Mouse (Mus musculus) erythroblast, embryonic 14.5 days (primary cell): Measurements from ENCODE around the gene Itgb7. TPM values are rescaled to one million over a fixed set of nuclear protein-coding genes. Genes with fewer than 3 reads are reported as not detected.

Experiments
- H3K27me3 ChIP-seq: 2 replicates; pipeline ENCODE4 v1.6.1; 2012; ENCODE audit warnings: inconsistent platforms; ENCODE audit not compliant: control insufficient read depth
- H3K36me3 ChIP-seq: 2 replicates; pipeline ENCODE4 v1.6.1; 2012; ENCODE audit warnings: mild to moderate bottlenecking, inconsistent platforms; ENCODE audit not compliant: control insufficient read depth
- H3K4me1 ChIP-seq: 2 replicates; pipeline ENCODE4 v1.6.1; 2012; ENCODE audit warnings: inconsistent platforms; ENCODE audit not compliant: control insufficient read depth
- H3K4me3 ChIP-seq: replicated peaks from 2 replicates; pipeline ENCODE3; 2012; ENCODE audit warnings: moderate library complexity, mild to moderate bottlenecking, inconsistent platforms
- H3K9me3 ChIP-seq: 2 replicates; pipeline ENCODE4 v1.6.1; 2012; ENCODE audit warnings: low read length, inconsistent platforms, mixed read lengths; ENCODE audit not compliant: control insufficient read depth
- GATA1 ChIP-seq: IDR thresholded peaks from 2 replicates; pipeline ENCODE4 v1.6.1; 2012; ENCODE audit warnings: low read length, inconsistent platforms, mixed read lengths
- TAL1 ChIP-seq: IDR thresholded peaks from 3 replicates; pipeline ENCODE4 v1.6.1; 2012; ENCODE audit warnings: low read length, inconsistent platforms, mixed read lengths
- polyA plus RNA-seq: library from polyadenylated mRNA; stranded (reverse); fragments of >175 nt; gene quantifications from 2 replicates; pipeline ENCODE4 v1.2.3, GENCODE M21; 2012

The Itgb7 gene
- polyA plus RNA-seq, 1 experiment: 1.4 TPM

DNA sequence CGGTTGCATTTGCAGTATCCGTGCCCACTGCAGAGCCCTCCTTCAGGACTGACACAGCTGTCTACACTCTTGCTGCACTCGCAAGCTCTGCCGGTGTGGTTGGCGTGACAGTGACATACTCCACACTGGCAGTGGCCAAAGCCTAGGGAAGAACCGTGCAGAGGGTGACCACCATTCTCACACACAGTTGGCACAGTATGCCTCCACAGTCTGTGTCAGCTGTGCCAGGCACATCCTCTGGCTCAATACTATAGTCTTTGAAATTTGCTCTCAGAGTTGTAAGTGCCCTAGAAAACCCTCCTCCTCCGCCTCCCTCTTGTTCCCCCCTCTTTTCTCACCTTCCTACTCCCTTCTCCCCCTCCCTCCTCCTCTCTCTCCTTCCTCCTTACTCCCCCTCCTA lies 14.4 kb downstream of the Itgb7 start:
- H3K4me3 ChIP-seq: no peak overlapping the region
- no peaks in the 10 kb centered on the region for H3K9me3 ChIP-seq
- peaks cover 47% of the 10 kb centered on the region for H3K36me3 ChIP-seq
- H3K4me1 ChIP-seq: no peaks in the 10 kb centered on the region; the same call in 1 of the 2 replicates
- H3K27me3 ChIP-seq: peaks cover 5% of the 10 kb centered on the region
- TF ChIP-seq TAL1 (no peak), GATA1 (no peak)

DNA sequence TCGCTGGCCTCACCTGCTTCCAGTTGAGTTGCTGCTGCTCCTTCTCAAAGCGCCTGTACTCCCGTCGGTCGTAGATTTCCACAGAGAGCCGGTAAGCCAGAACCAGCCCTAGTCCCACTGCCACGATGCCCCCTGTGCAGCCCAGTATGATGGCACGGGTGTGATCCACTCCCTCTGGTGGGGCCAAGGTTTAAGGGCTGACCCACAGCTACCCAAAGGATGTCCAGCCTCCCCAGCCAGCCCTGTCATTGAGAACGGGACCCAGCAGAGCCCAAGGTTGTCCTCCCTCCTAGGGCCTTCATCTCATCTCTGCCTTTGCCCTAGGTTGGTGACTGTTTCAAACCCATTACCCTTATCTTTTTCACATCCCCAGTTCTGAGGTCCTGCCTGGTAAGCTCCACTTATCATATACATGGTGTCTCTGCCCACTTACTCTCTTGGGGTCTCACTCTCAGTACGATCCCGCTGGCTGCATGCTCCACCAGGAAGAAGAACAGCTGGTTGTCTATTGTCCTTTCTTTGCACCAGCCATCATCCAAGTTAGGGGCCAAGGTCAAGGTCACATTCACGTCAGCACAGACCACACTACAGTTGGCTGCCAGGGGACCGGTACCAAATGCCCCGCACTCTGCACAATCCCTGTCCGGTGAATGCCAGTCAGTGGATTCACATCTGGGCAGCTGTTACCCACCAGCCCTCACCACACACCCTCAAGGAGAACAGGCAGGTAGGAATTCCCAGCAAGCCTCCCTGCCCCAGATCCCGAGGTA lies 15.1 kb downstream of the Itgb7 start:
- Histone ChIP-seq H3K4me3 (no peak overlapping the region), H3K36me3 (peaks cover 54% of the 10 kb centered on the region), H3K4me1 (no peaks in the 10 kb centered on the region; the same call in 1 of the 2 replicates), H3K9me3 (no peaks in the 10 kb centered on the region), H3K27me3 (no peaks in the 10 kb centered on the region)
- TF ChIP-seq GATA1: no peak
- no peak for TF ChIP-seq TAL1

DNA sequence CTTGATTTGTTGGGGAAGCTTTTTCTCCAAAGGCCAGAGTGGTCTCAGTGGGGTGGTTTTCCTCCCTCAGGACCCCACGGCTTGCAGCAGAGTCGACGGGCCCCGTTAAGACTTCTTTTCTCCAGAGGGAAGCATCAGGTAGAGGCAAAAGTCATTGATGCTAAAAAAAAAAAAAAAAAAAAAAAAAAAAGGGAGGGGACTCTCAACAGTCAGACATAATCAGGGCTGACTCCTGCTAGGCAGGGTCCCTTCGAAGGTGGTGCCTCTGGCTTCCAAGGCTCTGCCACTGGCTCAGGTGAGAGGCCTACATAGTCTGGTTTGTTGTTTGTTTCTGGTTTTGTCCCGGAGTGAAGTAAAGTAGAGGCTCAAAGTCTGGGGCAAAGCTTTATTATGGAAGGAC lies 16.1 kb downstream of the Itgb7 start:
- TF ChIP-seq TAL1: no peak
- TF ChIP-seq GATA1: no peak
- no peak overlapping the region for H3K4me3 ChIP-seq
- H3K36me3 ChIP-seq: peaks cover 61% of the 10 kb centered on the region
- no peaks in the 10 kb centered on the region for H3K9me3 ChIP-seq
- H3K4me1 ChIP-seq: no peaks in the 10 kb centered on the region; the same call in 1 of the 2 replicates
- no peaks in the 10 kb centered on the region for H3K27me3 ChIP-seq

DNA sequence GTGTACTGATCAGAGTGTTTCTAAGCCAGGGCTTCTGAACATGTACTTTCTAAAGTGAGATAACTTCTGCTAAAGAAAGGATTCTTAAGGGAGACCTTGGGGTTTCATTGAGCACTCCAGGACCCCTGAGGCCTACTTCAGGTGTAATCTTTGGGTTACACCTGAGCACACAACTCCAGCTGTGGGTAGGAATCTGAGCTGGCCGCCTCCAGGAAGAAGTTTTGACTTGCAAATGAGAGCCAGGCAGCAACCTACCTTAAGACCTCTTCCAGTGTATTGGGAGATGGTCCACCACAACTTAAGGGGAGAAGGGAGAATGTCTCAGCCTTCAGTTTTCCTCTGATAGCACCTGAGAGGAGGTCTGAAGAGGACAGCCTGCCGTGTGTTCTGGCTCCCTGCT lies 17.6 kb downstream of the Itgb7 start:
- H3K36me3 ChIP-seq: peaks cover 76% of the 10 kb centered on the region
- no peaks in the 10 kb centered on the region for H3K27me3 ChIP-seq
- H3K4me3 ChIP-seq: no peak overlapping the region
- TF ChIP-seq TAL1 (no peak), GATA1 (no peak)
- H3K9me3 ChIP-seq: no peaks in the 10 kb centered on the region
- H3K4me1 ChIP-seq: no peaks in the 10 kb centered on the region; the same call in none of the 2 replicates

DNA sequence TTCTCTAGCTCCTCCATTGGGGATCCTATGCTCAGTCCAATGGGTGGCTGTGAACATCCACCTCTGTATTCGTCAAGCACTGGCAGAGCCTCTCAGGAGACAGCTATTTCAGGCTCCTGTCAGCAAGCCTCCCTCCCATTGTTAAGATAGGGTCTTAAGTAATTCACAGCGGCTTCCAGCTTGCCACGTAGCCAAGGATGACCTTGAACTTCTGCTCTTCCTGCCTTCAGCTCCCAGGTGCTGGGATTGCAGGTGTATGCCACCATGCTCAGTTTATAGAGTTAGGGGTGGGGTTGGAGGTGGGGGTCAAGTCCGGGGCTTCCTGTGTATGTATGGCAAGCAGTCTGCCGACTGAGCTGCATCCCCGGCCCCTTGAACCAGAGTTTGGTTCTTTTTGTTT lies 19.8 kb downstream of the Itgb7 start:
- no peaks in the 10 kb centered on the region for H3K9me3 ChIP-seq
- H3K4me3 ChIP-seq: no peak overlapping the region
- H3K4me1 ChIP-seq: peaks cover 6% of the 10 kb centered on the region
- no peaks in the 10 kb centered on the region for H3K27me3 ChIP-seq
- no peak for TF ChIP-seq GATA1
- no peak for TF ChIP-seq TAL1
- peaks cover 93% of the 10 kb centered on the region for H3K36me3 ChIP-seq

DNA sequence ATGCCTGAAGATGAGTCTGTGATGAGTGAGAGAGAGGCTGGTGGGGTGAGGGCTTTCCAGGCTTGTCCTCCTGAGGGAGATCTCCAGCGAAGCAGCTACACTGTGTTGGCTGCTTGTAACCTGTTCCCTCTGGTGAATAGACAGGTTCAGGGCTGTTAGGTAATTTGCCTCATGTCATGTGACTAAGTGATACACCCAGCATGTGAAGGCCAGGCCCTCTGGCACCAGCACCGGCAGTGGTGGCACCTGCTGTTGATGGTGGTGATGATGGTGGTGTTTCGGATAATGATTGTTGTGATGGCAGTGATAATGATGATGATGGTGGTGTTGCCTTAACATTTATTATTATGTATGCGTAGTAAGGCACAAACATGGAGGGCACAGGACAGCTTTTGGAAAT lies 20.9 kb downstream of the Itgb7 start:
- Histone ChIP-seq H3K4me1 (peaks cover 8% of the 10 kb centered on the region), H3K4me3 (no peak overlapping the region), H3K36me3 (peaks cover 90% of the 10 kb centered on the region), H3K27me3 (no peaks in the 10 kb centered on the region), H3K9me3 (no peaks in the 10 kb centered on the region)
- TF ChIP-seq GATA1 (no peak), TAL1 (no peak)

DNA sequence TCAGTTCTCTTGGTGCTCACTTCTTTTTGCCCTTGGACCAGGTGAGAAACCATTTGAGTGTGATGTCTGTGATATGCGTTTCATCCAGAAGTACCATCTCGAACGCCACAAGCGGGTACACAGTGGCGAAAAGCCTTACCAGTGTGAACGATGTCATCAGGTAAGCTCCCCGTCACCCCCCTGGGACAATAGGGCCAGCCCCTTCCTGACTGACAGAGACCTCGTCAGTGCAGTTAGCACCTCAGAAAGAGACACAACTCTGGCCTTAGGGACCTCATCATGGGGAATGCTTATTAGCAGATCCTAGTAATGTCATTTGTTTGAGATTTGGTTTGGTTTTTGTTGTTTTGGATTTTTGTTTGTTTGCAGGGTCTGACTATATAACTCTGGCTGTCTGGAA lies 22.6 kb downstream of the Itgb7 start:
- Histone ChIP-seq H3K36me3 (peaks cover 92% of the 10 kb centered on the region), H3K4me1 (peaks cover 20% of the 10 kb centered on the region), H3K9me3 (no peaks in the 10 kb centered on the region), H3K4me3 (no peak overlapping the region), H3K27me3 (no peaks in the 10 kb centered on the region)
- TF ChIP-seq GATA1: no peak

- H3K36me3 ChIP-seq: peaks cover 82% of the 10 kb centered on the region
- no peaks in the 10 kb centered on the region for H3K27me3 ChIP-seq
- no peaks in the 10 kb centered on the region for H3K9me3 ChIP-seq
- no peak for TF ChIP-seq GATA1
- no peak for TF ChIP-seq TAL1
- no peak overlapping the region for H3K4me3 ChIP-seq
- H3K4me1 ChIP-seq: peaks cover 23% of the 10 kb centered on the region
Measured at GRCm38 (mm10) chr15:102208092-102208561, 23.6 kb downstream of the Itgb7 start.

- Histone ChIP-seq H3K4me3 (no peak overlapping the region), H3K9me3 (no peaks in the 10 kb centered on the region), H3K27me3 (no peaks in the 10 kb centered on the region), H3K4me1 (peaks cover 31% of the 10 kb centered on the region), H3K36me3 (peaks cover 74% of the 10 kb centered on the region)
- TF ChIP-seq TAL1: no peak
- TF ChIP-seq GATA1: no peak
Measured at GRCm38 (mm10) chr15:102207351-102207750, 24.4 kb downstream of the Itgb7 start.

DNA sequence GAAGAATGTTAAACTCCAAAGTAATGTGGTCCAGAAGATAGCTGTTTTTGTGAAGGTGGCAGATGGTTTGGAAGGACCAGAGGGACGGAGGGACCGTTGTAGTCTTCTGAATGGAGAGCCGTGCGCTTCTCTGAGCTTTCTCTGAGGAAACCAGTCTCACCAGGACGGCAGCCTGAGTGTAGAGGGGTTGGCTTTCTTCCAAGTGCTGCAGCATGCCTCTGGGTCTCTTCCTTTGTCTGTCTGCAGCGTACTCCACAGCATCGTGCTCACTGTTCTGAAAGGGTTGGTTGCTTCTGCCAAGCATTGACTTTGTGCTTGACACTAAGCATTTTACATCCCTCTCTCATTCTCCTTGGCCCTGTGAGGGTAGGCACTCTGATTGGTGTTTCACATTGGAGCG lies 26.0 kb downstream of the Itgb7 start:
- H3K9me3 ChIP-seq: no peaks in the 10 kb centered on the region
- H3K36me3 ChIP-seq: peaks cover 62% of the 10 kb centered on the region
- H3K4me1 ChIP-seq: peaks cover 33% of the 10 kb centered on the region
- TF ChIP-seq TAL1: no peak
- no peak for TF ChIP-seq GATA1
- no peaks in the 10 kb centered on the region for H3K27me3 ChIP-seq
- H3K4me3 ChIP-seq: no peak overlapping the region
